Mouse (Mus musculus) gastrocnemius, postnatal 25 days (tissue): ENCODE results near the gene Sco2. TPM values are rescaled to one million over a fixed set of nuclear protein-coding genes. Genes with fewer than 3 reads are reported as not detected.

Source experiments
- DNase-seq: peaks from one replicate; pipeline ENCODE4 v3.0.0; 2022
- total RNA-seq, 2 experiments: library from RNA; stranded (reverse); gene quantifications; 1 replicate in 1 of 2; 2 replicates in 1 of 2; pipeline ENCODE4 v1.2.3; 2021

Gene Sco2
- total RNA-seq, 2 experiments from 2014 or later = 14.7 to 21.8 TPM

- peak; percentile 80 for DNase-seq
Measured at GRCm38 (mm10) chr15:89373027-89373761, 452 bp downstream of the Sco2 start.

GRCm38 (mm10) chr15:89372536-89372935 is 1.1 kb downstream of the Sco2 start:
- no peak for DNase-seq

GRCm38 (mm10) chr15:89372068-89372467 is 1.6 kb downstream of the Sco2 start:
- DNase-seq = no peak

GRCm38 (mm10) chr15:89365141-89365551 is 8.5 kb downstream of the Sco2 start:
- no peak for DNase-seq

GRCm38 (mm10) chr15:89363051-89363450 is 10.6 kb downstream of the Sco2 start:
- no peak for DNase-seq

GRCm38 (mm10) chr15:89358784-89359183 is 14.9 kb downstream of the Sco2 start:
- DNase-seq = no peak

GRCm38 (mm10) chr15:89356372-89356771 is 17.3 kb downstream of the Sco2 start:
- DNase-seq = peak; percentile 51

- peak; percentile 92 for DNase-seq
Measured at GRCm38 (mm10) chr15:89355241-89356187, 18.1 kb downstream of the Sco2 start, which contains the start of the genes Lmf2 and Ncaph2. Gene Lmf2, minus strand, starts transcription at chr15:89355659. Gene Ncaph2, plus strand, starts transcription at chr15:89355719.

- DNase-seq = no peak
Measured at GRCm38 (mm10) chr15:89354455-89354854, 19.2 kb downstream of the Sco2 start.

GRCm38 (mm10) chr15:89353837-89354236 is 19.8 kb downstream of the Sco2 start:
- no peak for DNase-seq

- no peak for DNase-seq
Measured at GRCm38 (mm10) chr15:89352795-89353194, 20.9 kb downstream of the Sco2 start.

GRCm38 (mm10) chr15:89352054-89352453 is 21.6 kb downstream of the Sco2 start:
- no peak for DNase-seq

- DNase-seq = no peak
Measured at GRCm38 (mm10) chr15:89351302-89351701, 22.3 kb downstream of the Sco2 start.

GRCm38 (mm10) chr15:89350447-89350846 is 23.2 kb downstream of the Sco2 start:
- no peak for DNase-seq

- DNase-seq = no peak
Measured at GRCm38 (mm10) chr15:89343325-89343724, 30.3 kb downstream of the Sco2 start.

- DNase-seq = no peak
Measured at GRCm38 (mm10) chr15:89341678-89342077, 32.0 kb downstream of the Sco2 start.

- no peak for DNase-seq
Measured at GRCm38 (mm10) chr15:89340136-89340535, 33.5 kb downstream of the Sco2 start.

- DNase-seq = no peak
Measured at GRCm38 (mm10) chr15:89339696-89340095, 34.0 kb downstream of the Sco2 start.

GRCm38 (mm10) chr15:89336422-89336821 is 37.2 kb downstream of the Sco2 start:
- no peak for DNase-seq

GRCm38 (mm10) chr15:89334774-89335537 is 38.7 kb downstream of the Sco2 start:
- no peak for DNase-seq

GRCm38 (mm10) chr15:89334271-89334670 is 39.4 kb downstream of the Sco2 start, which contains the start of gene Miox:
Gene Miox, plus strand, starts transcription at chr15:89334398.
- DNase-seq = no peak

GRCm38 (mm10) chr15:89326441-89326840 is 47.2 kb downstream of the Sco2 start:
- no peak for DNase-seq
